Mouse (Mus musculus) olfactory bulb, adult 2 months (tissue): ENCODE measurements around the gene Men1.

Experiments used
- CTCF ChIP-seq: fragments of 200-500 bp; IDR thresholded peaks from 2 replicates; pipeline ENCODE4 v1.5.1; 2012; ENCODE audit warnings: low read depth, mild to moderate bottlenecking, low read length, moderate library complexity; ENCODE audit not compliant: insufficient read depth
- POLR2A ChIP-seq: fragments of 200-500 bp; IDR thresholded peaks from 2 replicates; pipeline ENCODE4 v1.6.1; 2012; ENCODE audit warnings: mild to moderate bottlenecking, low read depth, low read length, moderate library complexity; ENCODE audit not compliant: insufficient read depth

DNA sequence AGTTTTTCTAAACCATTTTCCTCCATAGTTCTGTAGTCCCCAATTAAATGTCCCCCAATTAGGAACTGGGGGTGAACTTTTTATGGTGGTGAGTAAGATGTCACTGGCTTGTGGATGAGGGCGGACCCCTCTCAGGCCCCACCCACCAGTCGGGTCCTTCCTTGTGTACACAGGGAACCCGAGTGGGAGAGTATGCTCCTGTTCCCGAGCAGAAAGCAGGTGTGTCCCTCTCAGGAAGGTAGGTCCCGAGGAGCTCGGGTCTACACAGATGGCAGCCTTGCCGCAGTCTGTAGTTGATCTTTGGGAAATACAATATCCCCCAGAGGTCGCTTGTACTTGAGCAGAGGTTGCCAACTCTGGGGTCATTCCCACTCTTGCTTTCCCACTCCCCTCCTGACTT is 49.6 kb upstream of the Men1 start:
- TF ChIP-seq POLR2A, result no peak
- TF ChIP-seq CTCF, result no peak
